Mouse (Mus musculus) forebrain, embryonic 14.5 days (tissue): ENCODE data around the gene Cep85l. TPM values are rescaled to one million over a fixed set of nuclear protein-coding genes. Genes with fewer than 3 reads are reported as not detected.
A peak's percentile ranks its signal among the peaks of the same experiment; 100 is the strongest.

Experiments
- ATAC-seq: fragments of 200-750 bp; cut with Nextera tagmentation; 2 replicates; pipeline ENCODE4 v1.8.0; 2017; ENCODE audit warnings: mild to moderate bottlenecking, moderate library complexity
- DNase-seq: peaks from one replicate; pipeline ENCODE4 v3.0.0-alpha.2; 2015; ENCODE audit warnings: low spot score
- H3K27ac ChIP-seq: fragments of 300-500 bp; sonication (generic); 2 replicates; pipeline ENCODE4 v1.5.1; 2014; ENCODE audit warnings: low read depth, mild to moderate bottlenecking, control low read depth, low read length, moderate library complexity
- H3K27me3 ChIP-seq: fragments of 300-500 bp; sonication (generic); replicated peaks from 2 replicates; pipeline ENCODE4 v1.6.1; 2014; ENCODE audit warnings: low read length, control low read depth, mixed read lengths; ENCODE audit not compliant: control insufficient read depth, insufficient read depth
- H3K36me3 ChIP-seq: fragments of 300-500 bp; sonication (generic); 2 replicates; pipeline ENCODE4 v1.6.1; 2014; ENCODE audit warnings: low read length, control low read depth; ENCODE audit not compliant: control insufficient read depth, insufficient read depth
- H3K4me1 ChIP-seq: fragments of 300-500 bp; sonication (generic); 2 replicates; pipeline ENCODE4 v1.6.1; 2014; ENCODE audit warnings: antibody characterized with exemption, low read length, control low read depth; ENCODE audit not compliant: control insufficient read depth, insufficient read depth
- H3K4me2 ChIP-seq: fragments of 300-500 bp; sonication (generic); 2 replicates; pipeline ENCODE4 v1.6.1; 2014; ENCODE audit warnings: mild to moderate bottlenecking, control low read depth, low read length
- H3K4me3 ChIP-seq: fragments of 300-500 bp; sonication (generic); 2 replicates; pipeline ENCODE4 v1.5.1; 2014; ENCODE audit warnings: low read depth, low read length, control low read depth
- H3K9ac ChIP-seq: fragments of 300-500 bp; sonication (generic); 2 replicates; pipeline ENCODE4 v1.6.1; 2014; ENCODE audit warnings: mild to moderate bottlenecking, low read length, control low read depth, moderate library complexity
- H3K9me3 ChIP-seq: fragments of 300-500 bp; sonication (generic); replicated peaks from 2 replicates; pipeline ENCODE4 v1.6.1; 2016; ENCODE audit warnings: low read length, control low read depth, mixed read lengths; ENCODE audit not compliant: control insufficient read depth
- WGBS: fragments of 180-500 bp; shearing (Covaris S2); extraction: QIAGEN DNeasy Blood & Tissue Kit; methylation state at CpG from one replicate; pipeline ENCODE4 v1.1.7; 2014; 5-methylcytosine and 5-hydroxymethylcytosine counted together
- polyA plus RNA-seq: library from polyadenylated mRNA; unstranded; fragments of >200 nt; fragmentation: Nextera tagmentation; extraction: Ambion mirVana; gene quantifications from 2 replicates; pipeline ENCODE4 v1.2.1, GENCODE M21; 2014

Gene Cep85l
- polyA plus RNA-seq, 1 experiment from 2014 or later, result 10.3 TPM

DNA sequence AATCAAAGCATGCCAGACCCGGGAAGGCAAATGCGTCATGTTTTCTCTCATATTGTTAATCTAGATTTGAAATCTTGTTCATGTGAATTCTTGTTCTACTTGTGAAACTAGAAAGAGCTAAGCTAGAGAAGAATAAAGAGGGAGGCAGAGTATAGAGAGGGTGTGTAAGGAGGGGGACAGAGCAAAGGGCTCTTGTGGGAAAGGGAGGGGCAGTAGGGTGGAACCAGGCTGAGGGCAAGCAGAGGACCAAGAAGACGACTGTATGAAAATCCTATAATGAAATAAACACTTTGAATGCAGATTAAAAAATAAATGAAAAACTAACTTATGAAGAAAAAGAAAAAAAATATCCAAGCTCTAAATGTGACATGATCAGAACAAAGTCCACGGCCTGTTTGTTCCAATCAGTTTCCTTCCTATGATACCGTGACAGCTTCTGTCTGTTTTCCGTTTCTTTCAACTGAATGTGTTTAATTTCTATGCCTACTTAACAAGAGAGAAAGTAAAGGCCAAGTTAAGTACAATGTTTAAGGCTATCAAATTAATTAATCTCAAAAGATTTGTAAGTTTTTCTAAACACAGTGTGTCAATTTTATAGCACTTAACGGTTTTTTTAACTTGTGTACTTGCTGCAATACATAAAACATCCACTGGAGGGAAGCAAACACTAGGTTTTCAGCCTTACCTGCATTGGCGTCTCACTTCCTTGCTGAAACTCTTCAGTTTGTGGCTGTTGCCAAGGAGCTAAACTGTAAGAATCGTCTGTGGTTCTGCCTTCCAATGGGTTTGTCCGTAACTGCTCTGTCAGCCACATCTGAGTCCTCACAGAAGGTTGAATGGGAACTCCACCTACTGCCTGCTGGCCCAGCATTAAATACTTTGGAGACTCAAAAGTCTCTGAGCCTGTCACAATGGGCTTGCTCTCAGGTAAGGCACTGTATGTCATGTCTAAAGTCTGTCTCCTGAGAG, 31.7 kb downstream of the Cep85l start:
- Histone ChIP-seq H3K4me3 (no peak overlapping the region), H3K36me3 (peaks cover 5% of the 10 kb centered on the region), H3K4me1 (no peaks in the 10 kb centered on the region), H3K9me3 (no peaks in the 10 kb centered on the region), H3K27me3 (no peaks in the 10 kb centered on the region), H3K9ac (no peak overlapping the region), H3K27ac (no peak overlapping the region), H3K4me2 (no peak overlapping the region)
- peak; percentile 90 for DNase-seq
- ATAC-seq, result peak; percentile 86
- WGBS, result 58% methylated on average over 10 of the region's 10 CpGs

GRCm38 (mm10) chr10:53346916-53347315, 32.8 kb downstream of the Cep85l start:
- DNase-seq, result no peak
- ATAC-seq, result no peak
- no peak overlapping the region for H3K4me2 ChIP-seq
- H3K4me1 ChIP-seq, result no peaks in the 10 kb centered on the region
- H3K27me3 ChIP-seq, result no peaks in the 10 kb centered on the region
- no peaks in the 10 kb centered on the region for H3K9me3 ChIP-seq
- 93% methylated on average over 5 of the region's 5 CpGs for WGBS
- peaks cover 5% of the 10 kb centered on the region for H3K36me3 ChIP-seq
- H3K9ac ChIP-seq, result no peak overlapping the region
- H3K27ac ChIP-seq, result no peak overlapping the region
- no peak overlapping the region for H3K4me3 ChIP-seq

DNA sequence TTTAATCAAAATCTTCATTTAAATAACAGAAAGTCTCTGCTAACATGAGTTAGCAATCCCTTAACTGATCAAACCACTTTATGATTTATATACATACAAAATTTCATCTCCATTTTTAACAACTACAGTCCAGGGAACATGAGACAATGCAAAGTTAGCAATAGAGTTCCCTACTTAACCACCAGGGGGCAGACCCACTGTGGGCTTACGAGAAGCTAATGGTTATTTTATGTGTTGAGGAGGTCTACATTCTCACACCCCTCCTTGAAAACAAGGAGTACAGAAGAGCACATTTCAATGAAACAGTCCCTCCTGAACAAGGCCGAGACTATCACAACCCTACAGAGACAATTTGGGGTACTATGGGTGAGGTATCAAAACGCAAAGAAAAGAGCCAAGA, 33.2 kb downstream of the Cep85l start:
- Histone ChIP-seq H3K27me3 (no peaks in the 10 kb centered on the region), H3K4me3 (no peak overlapping the region), H3K36me3 (peaks cover 5% of the 10 kb centered on the region), H3K4me2 (no peak overlapping the region), H3K4me1 (no peaks in the 10 kb centered on the region), H3K9me3 (no peaks in the 10 kb centered on the region), H3K9ac (no peak overlapping the region), H3K27ac (no peak overlapping the region)
- WGBS, result 41% methylated on average over 3 of the region's 3 CpGs
- peak; percentile 41; the same call in 1 of the 2 replicates for ATAC-seq
- DNase-seq, result peak; percentile 64

- Histone ChIP-seq H3K36me3 (peaks cover 5% of the 10 kb centered on the region), H3K4me2 (no peak overlapping the region), H3K9ac (no peak overlapping the region), H3K4me3 (no peak overlapping the region), H3K27ac (no peak overlapping the region), H3K4me1 (no peaks in the 10 kb centered on the region), H3K9me3 (no peaks in the 10 kb centered on the region), H3K27me3 (no peaks in the 10 kb centered on the region)
- DNase-seq, result no peak
- WGBS, result 91% methylated on average over 4 of the region's 4 CpGs
- ATAC-seq, result no peak
Observed at GRCm38 (mm10) chr10:53345508-53345907, 34.2 kb downstream of the Cep85l start.

GRCm38 (mm10) chr10:53343865-53344264, 35.9 kb downstream of the Cep85l start:
- Histone ChIP-seq H3K9me3 (no peaks in the 10 kb centered on the region), H3K4me2 (no peak overlapping the region), H3K27ac (no peak overlapping the region), H3K4me3 (no peak overlapping the region), H3K9ac (no peak overlapping the region), H3K4me1 (no peaks in the 10 kb centered on the region), H3K27me3 (no peaks in the 10 kb centered on the region), H3K36me3 (peaks cover 4% of the 10 kb centered on the region)
- ATAC-seq (no peak), DNase-seq (no peak)
- 53% methylated on average over 10 of the region's 10 CpGs for WGBS

DNA sequence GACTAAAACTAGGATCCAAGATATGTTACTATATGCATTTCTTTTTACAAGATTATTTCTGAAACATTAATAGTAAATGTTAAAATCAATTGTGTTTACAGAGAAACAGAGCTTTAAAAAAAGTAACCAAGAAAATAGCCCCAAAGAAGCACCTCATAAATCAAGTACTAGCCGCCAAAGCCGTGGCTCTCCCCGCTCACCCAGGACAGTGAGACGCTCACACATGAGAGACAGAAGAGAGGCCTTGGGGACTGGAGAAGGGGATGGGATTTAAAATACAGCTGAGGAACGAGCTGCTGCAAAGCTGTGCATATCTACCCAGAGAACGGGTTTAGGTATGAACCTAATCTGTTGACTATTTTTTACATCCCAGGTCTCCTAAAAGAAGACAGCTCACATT, 36.4 kb downstream of the Cep85l start:
- WGBS, result 89% methylated on average over 6 of the region's 6 CpGs
- Histone ChIP-seq H3K27ac (no peak overlapping the region), H3K9ac (no peak overlapping the region), H3K4me2 (no peak overlapping the region), H3K36me3 (no peaks in the 10 kb centered on the region; the same call in 1 of the 2 replicates), H3K4me1 (no peaks in the 10 kb centered on the region), H3K9me3 (no peaks in the 10 kb centered on the region), H3K27me3 (no peaks in the 10 kb centered on the region), H3K4me3 (no peak overlapping the region)
- ATAC-seq (no peak), DNase-seq (no peak)

DNA sequence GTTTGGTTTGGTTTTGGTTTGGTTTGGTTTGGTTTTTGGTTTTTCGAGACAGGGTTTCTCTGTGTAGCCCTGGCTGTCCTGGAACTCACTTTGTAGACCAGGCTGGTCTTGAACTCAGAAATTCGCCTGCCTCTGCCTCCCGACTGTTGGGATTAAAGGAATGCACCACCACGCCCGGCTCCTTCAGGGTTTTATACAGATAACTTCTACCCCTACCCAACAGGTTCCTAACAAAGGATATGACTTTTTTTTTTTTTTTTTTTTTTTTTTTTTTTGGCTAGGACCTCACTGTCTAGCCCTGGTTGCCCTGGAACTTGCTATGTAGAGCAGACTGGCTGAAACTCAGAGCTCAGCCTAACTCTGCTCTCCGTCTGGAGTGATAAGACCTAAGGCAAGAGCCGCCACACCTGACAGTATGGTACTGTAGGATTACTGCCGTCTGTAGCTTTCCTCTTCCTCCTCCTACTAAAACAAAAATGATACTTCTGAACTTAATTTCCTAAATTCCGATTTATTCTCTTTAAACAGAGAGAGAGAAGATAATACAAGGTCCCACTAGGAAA, 37.5 kb downstream of the Cep85l start:
- Histone ChIP-seq H3K36me3 (no peaks in the 10 kb centered on the region), H3K27ac (no peak overlapping the region), H3K4me3 (no peak overlapping the region), H3K9ac (no peak overlapping the region), H3K27me3 (no peaks in the 10 kb centered on the region), H3K4me1 (no peaks in the 10 kb centered on the region), H3K4me2 (no peak overlapping the region), H3K9me3 (no peaks in the 10 kb centered on the region)
- no peak for ATAC-seq
- DNase-seq, result no peak
- WGBS, result 89% methylated on average over 9 of the region's 9 CpGs

- Histone ChIP-seq H3K9me3 (no peaks in the 10 kb centered on the region), H3K9ac (no peak overlapping the region), H3K27me3 (no peaks in the 10 kb centered on the region), H3K4me1 (no peaks in the 10 kb centered on the region), H3K4me2 (no peak overlapping the region), H3K4me3 (no peak overlapping the region), H3K36me3 (no peaks in the 10 kb centered on the region), H3K27ac (no peak overlapping the region)
- WGBS, result 76% methylated on average over 7 of the region's 7 CpGs
- DNase-seq, result peak; percentile 67
- ATAC-seq, result peak; percentile 79; the same call in 1 of the 2 replicates
Observed at GRCm38 (mm10) chr10:53341288-53341965, 38.3 kb downstream of the Cep85l start.
